Mouse (Mus musculus) layer of hippocampus, adult 9-10 months (tissue): ENCODE data around the gene Cramp1l.
"Not testable (repeated sequence)": the region's sequence is repeated elsewhere in the genome, so short reads cannot be mapped to it uniquely, and the experiment has no call there.

Experiments used
- DNase-seq: peaks from one replicate; pipeline ENCODE4 v3.0.0; 2022; ENCODE audit warnings: low spot score

The Cramp1l gene

GRCm38 (mm10) chr17:24959371-24959770 lies 56.2 kb downstream of the Cramp1l start:
- no peak for DNase-seq

DNA sequence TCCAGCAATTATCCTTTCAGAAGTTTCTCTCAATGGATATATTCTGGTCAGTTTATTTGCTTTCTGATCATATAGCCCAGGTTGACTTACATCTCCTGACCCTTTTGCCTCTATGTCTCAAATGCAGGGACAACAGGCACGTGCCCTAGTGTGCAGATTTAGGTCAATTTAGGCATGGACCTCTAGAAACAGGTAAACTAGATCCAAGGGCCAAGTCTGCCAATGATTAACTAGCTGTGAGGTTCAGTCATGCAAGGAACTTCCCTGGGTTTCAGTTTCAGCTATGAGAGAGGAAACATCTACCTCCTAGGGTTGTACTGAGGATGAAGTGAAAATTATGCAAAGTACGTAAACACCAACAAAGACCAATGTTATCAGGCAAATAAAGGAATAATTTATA lies 62.3 kb downstream of the Cramp1l start:
- no peak for DNase-seq

GRCm38 (mm10) chr17:24950671-24951070 lies 64.9 kb downstream of the Cramp1l start:
- DNase-seq = no peak

DNA sequence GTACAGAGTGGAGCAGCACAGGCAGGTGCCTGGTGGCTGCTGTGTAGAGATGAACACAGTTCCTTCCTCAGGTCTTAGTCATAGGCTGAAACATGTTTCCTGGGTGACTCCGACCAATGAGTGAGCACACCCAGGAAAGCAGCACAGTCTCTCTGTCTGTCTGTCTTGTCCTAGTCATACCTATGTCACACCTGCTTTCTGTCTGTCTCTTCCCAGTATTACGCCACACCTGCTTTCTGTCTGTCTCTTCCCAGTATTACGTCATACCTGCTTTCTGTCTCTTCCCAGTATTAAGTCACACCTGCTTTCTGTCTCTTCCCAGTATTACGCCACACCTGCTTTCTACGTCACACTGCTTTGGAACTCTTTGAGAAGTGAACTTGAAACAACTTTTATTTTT lies 67.4 kb downstream of the Cramp1l start:
- DNase-seq = no peak

DNA sequence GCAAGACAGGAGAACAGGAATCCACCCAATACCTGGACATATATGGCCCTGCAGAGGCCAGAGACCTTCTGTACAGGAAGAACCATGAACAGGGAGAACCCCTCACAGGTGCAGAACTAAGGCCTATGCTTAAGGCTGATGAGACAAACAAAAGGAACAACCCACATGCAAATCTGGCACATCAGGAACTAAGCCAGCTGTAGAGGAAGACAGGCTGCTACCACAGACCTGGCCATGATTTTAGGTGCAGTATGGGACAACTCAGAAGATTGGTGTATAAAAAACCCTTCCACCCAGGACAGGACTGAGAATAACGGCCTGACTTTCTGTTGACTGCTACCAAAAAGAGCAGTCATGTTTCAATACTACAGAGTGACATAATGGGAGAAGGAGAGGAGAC lies 72.0 kb downstream of the Cramp1l start:
- DNase-seq = not testable (repeated sequence)

DNA sequence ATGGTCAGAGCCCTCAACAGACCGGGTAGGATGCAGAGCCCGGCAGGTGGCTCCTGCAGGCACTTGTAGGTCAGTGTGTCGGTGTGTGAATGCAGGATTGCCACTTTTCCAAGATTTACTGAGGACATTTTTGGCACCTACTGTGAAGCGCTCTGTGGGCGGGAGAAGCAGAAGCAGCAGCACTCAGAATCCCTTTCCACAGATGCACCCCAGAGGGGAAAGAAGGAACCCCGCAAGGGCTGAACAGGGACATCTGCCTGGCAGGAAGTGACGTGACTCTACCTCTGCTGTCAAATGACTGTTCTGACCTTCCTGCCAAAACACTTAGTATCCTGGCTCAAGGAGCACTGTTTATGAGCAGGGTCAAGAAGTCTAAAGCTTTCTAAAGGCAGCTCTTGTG lies 72.6 kb downstream of the Cramp1l start:
- DNase-seq = no peak

DNA sequence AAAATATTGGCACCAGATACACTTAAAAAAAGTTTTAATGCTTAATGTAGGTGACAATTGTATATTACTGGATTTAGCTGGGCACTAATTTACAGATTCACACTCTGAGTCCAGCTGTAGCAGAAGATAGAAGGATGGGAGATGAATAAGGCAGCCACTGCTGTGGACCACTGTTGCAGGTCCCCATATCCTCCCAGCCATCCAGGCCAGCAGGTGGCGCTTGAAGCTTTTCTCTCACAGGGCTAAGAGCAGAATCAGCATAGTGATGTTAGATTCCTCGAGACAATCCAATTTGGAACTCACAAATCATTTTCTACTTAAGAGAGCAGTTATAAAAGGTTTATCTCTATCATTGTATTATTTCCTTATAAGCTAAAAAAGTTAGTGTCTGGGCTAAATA lies 73.1 kb downstream of the Cramp1l start:
- not testable (repeated sequence) for DNase-seq

DNA sequence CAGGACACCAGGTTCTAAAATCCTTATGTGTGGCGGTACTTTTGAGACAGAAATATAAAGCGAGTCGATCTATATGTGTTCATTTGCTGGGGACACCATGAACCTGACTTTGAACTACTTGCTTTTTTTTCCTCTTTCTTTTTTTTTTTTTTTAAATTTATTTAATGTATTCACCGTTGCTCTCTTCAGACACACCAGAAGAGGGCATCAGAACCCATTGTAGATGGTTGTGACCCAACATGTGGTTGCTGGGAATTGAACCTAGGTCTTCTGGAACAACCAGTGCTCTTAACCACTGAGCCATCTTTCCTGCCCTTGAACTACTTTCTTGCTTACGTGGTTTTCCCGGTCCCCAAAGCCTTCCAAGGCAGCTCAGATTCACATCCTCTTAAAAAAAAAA lies 78.3 kb downstream of the Cramp1l start:
- DNase-seq = no peak

- DNase-seq = peak; percentile 83
These were observed 79.0 kb downstream of the Cramp1l start, which contains the start of gene Mapk8ip3 for GRCm38 (mm10) chr17:24936259-24937237. Gene Mapk8ip3 (minus strand): TSS chr17:24936977.

DNA sequence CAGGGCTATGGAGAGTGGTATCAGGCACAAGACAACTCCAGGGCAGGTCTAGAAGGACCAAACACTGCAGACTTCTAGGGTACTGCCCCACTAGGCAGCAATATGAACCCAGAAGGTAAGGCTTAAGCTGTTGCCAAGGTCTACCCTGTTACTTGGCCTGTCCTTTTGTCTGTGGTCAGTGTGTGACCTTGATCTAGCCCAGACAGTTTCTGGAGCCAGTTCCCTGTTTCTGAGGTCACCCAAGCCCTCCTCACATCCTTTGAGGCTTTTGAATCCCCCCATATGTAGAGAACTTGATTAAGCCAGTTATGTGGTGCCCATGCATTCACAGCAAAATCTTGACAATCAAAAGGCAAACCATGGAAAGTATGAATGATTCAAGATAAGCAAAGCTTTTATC lies 79.9 kb downstream of the Cramp1l start:
- no peak for DNase-seq

DNA sequence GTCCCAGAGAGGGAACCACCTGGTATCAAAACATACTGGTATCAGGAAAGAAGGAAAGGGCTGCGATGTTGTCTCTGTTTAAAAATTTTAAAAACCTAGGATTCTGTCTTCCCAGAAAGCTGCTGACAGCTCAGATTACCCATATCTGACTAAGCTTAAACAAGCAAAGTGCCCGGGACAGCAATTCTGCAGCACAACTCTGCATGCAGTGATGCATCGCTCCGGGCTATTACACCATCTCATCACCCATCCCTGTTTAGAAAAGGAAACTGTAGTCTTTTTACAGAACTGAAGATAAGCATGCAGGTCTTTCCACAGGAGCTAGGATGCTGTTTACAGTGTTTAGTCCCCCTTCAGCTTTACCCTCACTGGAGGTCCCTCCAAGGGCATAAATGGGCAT lies 80.7 kb downstream of the Cramp1l start:
- no peak for DNase-seq

DNA sequence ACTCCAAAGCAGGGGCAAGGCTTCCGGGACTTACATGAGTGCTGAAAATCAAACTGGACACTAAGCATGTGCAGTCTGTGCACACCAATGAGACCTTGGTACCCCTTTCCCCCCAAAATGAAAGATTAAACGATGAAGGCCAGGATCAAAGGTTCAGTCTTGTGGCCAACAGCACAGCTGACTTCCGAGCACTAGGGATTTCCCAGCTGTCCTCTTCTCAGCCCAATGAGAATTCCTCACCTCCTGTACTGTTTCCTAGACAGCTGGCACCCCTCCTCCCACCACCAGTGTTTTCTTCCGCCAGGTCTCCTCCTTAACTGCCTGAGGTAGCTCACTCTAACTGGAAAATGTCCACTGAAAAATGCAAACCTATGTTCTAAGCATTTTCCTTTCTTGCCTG lies 82.4 kb downstream of the Cramp1l start:
- no peak for DNase-seq

DNA sequence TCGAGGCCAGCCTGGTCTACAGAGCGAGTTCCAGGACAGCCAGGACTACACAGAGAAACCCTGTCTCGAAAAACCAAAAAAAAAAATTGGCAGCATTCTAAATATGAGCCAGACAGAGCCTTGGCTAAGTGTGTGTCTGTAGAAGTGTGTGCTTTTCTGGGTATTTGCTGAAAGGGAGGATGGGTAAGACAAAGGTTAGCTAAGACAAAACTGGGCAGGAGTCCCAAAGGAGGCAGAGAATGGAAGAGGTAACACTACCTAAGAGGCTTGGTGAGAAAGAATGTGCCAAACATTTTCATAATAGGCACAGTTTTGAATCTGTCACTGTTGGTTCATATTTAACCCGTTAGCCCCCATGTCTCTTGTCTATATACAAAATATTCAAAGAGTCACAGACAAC lies 83.2 kb downstream of the Cramp1l start:
- no peak for DNase-seq

DNA sequence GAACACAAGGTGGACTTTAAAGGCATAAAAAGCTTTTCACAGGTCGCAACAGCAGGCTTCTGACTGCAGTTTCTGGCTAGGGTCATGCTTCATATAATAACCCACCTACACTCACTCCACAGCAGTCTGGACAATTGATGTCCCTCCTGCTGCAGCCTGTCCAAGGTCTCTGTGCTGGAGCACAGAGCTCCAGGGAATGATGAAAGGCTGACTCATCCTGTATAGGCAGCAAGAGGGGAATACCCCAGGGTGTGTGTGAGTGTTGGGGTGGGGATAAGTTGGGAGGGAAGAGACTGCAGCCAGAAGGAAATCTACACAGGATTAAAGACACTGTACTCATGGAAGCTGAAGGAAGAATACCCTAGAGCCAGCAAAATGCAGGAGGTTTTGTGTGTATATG lies 86.1 kb downstream of the Cramp1l start:
- DNase-seq = no peak

DNA sequence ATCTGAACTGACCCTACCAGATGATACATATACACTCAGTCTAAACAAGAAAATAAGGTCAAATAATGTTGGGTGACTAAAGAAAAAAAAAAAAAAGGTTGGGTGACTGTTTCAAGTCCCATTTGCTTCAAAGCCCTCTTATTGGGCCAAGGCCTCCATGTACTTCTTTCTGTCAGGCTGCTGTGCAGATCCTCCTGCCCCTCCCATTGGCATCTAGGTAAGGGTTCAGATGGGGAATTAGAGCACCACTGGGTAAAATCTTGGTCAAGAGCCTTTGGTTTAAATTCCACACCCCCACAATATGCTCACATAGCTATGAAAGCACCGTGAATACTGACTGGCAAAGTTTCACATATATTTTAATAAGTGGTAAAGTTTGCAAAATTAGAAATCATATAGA lies 92.3 kb downstream of the Cramp1l start:
- no peak for DNase-seq

DNA sequence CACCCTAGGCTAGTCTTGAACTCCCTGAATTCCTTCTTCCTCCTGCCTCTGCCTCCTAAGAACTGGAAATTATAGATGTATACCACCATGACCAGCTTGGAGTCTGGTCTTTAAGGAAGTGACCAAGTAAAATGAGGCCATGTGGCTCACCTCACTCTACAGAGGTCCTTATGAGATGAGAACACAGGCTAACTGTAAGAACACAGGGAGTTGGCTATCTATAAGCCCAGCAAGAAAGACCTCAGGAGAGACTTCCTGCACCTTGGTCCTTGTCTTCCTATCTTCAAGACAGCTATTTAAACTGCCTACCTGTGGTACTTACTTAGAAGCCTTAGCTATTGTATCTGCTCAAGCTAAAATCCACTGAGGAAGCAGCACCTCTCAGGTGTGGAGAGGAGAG lies 101.6 kb downstream of the Cramp1l start:
- no peak for DNase-seq
